Mouse (Mus musculus): ENCODE measurements around the gene Usp24.

Usp24 gene

DNA sequence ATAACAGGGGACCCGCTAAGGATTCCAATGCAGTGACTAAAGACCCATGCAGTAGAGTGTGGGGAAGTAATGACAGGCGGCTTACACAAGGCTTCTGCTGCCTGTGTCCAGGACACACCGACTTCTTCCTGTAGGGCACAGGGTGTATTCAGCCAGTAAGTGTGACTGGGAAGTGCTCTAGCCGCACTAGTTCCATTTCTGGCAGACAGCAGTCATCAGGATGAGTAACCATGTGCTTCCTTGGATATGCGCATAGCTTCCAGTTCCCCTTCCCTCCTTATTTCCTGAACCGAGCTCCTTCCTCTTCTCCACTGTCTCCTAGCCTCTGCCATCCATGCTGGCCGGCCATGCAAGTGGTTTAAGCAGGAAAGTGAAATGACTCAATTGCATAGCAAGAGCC is 113.1 kb downstream of the Usp24 start:
- DNase-seq (ENCODE audit: low spot score in 2 of 2) = no peak

GRCm38 (mm10) chr4:106430431-106430830 is 114.4 kb downstream of the Usp24 start:
- DNase-seq (ENCODE audit: low spot score in 2 of 2) = no peak

DNA sequence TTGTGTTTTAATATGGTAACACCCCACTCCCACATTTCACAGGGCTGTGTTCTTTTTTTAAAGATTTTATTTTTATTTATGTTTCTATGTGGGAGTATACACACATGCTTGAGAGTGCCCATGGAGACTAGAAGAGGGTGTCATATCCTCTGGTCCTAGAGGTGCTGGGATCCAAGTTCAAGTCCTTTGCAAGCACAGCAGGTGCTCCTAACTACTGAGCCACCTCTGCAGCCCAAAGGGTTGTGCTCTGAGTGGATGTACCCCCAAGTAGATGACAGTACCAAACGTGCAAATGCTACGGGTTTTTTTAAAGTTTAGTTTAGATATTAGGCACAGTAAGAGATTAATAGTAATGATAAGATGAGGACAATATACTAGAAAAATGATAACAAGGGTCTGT is 119.4 kb downstream of the Usp24 start:
- no peak for DNase-seq (ENCODE audit: low spot score in 2 of 2)

DNA sequence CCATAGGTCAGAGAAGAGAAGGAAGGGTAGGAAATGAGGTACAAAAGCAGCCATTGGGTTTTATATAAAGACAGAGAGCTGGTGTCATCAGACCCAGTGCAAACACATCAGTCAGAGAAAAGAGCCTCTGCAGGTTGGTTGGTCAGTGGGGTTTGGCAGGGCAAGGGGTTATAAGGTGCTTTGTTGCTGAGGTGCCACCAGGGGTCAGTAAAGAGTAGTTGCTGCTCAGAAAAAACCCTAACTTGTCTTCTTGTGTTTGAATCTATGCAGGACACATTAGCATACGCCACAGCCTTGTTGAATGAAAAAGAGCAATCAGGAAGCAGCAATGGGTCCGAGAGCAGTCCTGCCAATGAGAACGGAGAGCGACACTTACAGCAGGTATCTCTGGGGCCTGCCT is 120.5 kb downstream of the Usp24 start:
- DNase-seq (ENCODE audit: low spot score in 2 of 2) = no peak

- no peak for DNase-seq (ENCODE audit: low spot score in 2 of 2)
These were observed 121.2 kb downstream of the Usp24 start for GRCm38 (mm10) chr4:106437207-106437606.

DNA sequence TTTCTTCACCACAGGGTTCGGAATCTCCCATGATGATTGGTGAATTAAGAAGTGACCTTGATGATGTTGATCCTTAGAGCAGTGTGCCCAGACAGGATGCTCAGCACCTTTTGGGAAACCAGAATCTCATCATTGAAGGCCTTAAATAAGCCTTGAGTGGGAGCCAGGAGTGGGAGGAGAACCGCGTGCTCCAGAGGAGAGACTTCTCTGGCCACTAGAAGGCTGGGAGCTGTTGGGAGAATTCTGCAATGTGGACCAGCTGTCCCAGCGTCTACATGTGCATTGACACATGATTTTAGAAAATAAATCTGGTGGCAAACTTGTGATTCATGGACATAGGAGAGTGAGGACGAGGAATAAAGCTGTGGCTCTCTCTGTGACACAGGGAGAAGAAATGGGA is 122.8 kb downstream of the Usp24 start:
- DNase-seq (ENCODE audit: low spot score in 2 of 2) = no peak

DNA sequence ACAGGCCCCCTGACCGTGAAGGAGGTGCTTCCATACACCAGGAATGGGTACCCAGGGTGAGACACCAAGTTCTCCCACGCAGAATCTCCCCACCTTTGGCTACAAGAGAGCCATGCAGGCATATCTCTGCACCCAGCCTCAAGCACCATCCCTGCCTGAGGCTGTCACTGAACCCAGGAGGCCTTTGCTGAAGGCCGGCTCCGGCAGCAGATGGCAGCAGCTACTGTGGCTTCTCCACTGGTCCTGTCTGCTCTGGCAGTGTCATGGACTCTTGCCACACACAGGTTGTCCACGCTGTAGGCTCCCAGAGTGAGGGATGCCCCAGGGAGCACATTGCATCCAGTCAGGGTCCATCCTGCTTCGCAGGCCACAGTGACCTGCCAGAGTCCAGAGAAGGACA is 127.2 kb downstream of the Usp24 start:
- DNase-seq (ENCODE audit: low spot score in 2 of 2) = no peak

GRCm38 (mm10) chr4:106449306-106449705 is 133.3 kb downstream of the Usp24 start:
- no peak for DNase-seq (ENCODE audit: low spot score in 2 of 2)

DNA sequence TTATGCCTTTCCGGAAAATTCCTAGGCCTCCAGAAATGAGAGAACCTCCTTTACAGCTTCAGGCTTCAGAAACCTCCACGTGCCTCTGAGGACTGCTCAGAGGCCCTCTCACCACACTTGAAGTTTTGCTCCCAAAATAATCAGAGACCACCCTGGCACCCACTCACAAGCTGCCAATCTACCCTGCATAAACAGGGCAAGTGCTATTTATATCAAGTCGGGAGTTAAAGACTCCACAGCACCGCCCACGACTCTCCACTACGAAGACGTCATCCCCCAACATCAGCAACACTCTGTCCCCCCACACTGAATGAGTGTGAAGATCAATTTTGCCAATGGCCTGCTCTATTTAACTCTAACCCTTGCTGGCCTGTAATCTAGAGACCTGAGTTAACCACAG is 136.4 kb downstream of the Usp24 start:
- DNase-seq (ENCODE audit: low spot score in 2 of 2) = no peak

GRCm38 (mm10) chr4:106453108-106453507 is 137.1 kb downstream of the Usp24 start:
- no peak for DNase-seq (ENCODE audit: low spot score in 2 of 2)

GRCm38 (mm10) chr4:106453516-106453915 is 137.5 kb downstream of the Usp24 start:
- DNase-seq (ENCODE audit: low spot score in 2 of 2) = no peak

DNA sequence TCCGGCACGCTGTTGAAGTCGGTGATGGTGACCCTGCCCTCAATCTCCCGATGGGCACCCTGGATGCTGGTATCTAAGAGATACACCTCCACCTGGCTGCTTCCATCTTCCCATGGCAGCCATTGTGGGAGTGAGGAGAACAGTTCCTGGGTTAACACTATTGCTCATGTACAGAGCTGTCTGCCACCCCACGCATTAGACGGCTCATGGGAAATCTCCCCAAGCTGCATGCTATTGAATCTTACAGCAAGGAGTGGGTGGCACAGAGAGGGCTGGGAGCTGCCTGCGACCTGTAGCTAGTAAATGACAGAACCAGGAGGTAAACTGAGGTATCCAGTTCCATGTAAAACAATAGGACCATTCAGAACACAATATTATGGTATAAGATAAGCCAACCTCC is 138.5 kb downstream of the Usp24 start:
- DNase-seq (ENCODE audit: low spot score in 2 of 2) = no peak

DNA sequence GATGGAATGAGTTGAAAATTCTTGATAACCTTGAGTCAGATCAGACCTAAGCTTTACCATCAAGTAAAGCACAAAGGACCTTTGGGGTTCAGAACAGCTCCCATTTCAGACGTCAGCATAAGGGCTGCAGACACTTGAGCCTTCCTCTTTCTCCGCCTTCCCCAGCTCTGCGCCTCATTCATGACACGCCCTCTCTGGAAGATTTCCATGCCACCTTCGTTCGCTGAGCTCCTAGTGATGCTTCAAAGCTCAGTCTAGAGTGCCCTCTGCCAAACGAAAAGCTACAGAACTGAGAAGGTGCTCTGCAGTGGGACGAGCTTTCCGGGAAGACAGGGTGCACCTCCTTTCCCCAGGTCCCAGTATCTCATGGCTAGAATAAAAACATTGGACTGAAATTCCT is 146.0 kb downstream of the Usp24 start:
- DNase-seq (ENCODE audit: low spot score in 2 of 2) = no peak

DNA sequence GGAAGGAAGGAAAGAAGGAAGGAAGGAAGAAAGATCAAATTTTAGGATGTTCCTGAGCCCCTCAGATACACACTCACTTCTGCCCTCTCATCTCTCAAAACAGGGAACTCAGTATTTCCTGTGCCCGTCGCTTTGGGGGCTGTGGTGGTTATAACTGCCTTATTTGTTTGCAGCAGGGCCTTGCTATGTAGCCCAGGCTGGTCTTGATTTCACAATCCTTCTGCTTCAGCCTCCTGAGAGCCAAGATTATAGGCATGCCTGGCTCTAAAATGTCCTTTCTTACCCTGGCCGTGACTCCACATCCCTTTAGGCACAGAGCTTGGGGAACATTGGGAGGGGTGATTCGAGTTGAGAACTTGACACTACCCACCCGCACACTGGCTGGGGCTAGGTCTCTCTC is 146.5 kb downstream of the Usp24 start:
- DNase-seq (ENCODE audit: low spot score in 2 of 2) = no peak

- no peak for DNase-seq (ENCODE audit: low spot score in 2 of 2)
These were observed 147.3 kb downstream of the Usp24 start for GRCm38 (mm10) chr4:106463174-106463801.

- DNase-seq (ENCODE audit: low spot score in 2 of 2) = no peak
These were observed 151.6 kb downstream of the Usp24 start for GRCm38 (mm10) chr4:106467420-106468110.

GRCm38 (mm10) chr4:106470921-106471320 is 154.9 kb downstream of the Usp24 start:
- DNase-seq (ENCODE audit: low spot score in 2 of 2) = no peak

DNA sequence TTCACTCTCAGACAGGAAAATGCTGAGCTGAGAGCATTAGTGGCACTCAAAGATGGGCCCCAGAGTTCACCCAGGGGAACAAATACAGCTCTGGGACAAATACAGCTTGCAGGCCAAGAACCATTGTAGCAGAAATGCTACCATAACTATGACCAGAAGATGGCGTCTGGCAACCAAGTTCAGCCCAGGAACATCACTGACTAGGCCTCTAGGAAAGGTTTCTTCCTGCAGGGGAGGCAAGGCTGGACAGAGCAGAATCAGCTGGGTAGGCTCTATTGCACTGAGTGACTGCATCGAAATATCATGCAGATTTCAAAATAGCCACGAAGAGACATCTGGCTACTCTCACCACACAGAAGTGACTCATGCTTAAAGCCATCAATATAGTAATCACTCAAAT is 156.3 kb downstream of the Usp24 start:
- peak; percentile 17 to 26 for DNase-seq (ENCODE audit: low spot score in 2 of 2)

- peak in 1 of 2 experiments; percentile 20 for DNase-seq (ENCODE audit: low spot score in 2 of 2)
These were observed 158.2 kb downstream of the Usp24 start for GRCm38 (mm10) chr4:106474241-106474640.

DNA sequence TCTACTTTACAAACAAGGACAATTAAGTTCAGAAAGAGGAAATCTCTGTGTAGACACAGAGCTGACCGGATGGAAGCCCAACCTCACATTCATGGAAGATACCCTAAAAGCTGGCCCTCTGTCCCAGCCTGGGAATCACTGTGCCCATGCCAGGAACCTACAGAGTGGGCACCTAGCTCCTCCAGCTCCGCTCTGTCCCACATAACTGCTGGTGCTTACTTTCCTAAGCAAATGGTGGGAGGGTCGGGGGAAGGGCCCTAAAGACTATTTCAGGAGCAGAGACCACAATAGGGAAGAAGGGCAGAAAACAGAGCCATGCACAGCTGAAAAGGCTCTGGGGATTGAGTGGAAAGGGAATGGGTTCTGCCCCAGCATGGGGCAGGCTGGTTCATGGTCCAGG is 164.5 kb downstream of the Usp24 start:
- no peak for DNase-seq (ENCODE audit: low spot score in 2 of 2)

GRCm38 (mm10) chr4:106483215-106483727 is 167.3 kb downstream of the Usp24 start:
- DNase-seq (ENCODE audit: low spot score in 2 of 2) = no peak

- no peak for DNase-seq (ENCODE audit: low spot score in 2 of 2)
These were observed 167.8 kb downstream of the Usp24 start for GRCm38 (mm10) chr4:106483831-106484230.

DNA sequence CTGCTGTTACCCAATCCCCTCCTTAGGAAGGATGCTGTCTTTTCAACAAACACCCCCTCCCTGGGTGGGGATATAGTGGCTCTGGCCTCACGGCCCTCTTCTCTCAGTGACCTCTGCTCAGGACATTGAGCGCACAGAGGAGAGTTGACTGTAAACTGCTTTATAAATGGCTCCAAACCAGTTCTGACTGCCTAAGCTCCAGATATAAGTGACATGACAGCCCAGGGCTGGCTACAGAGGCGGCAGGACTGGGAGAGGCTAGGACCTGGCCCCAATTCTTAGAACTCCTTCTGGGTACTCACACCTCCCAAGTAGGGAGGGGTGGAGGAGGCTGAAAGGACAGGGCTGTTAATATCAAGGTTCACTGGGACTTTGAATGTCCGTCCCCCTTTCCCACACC is 174.6 kb downstream of the Usp24 start:
- DNase-seq (ENCODE audit: low spot score in 2 of 2) = no peak
